Mouse (Mus musculus): ENCODE measurements around the gene Iqgap2.

The Iqgap2 gene

DNA sequence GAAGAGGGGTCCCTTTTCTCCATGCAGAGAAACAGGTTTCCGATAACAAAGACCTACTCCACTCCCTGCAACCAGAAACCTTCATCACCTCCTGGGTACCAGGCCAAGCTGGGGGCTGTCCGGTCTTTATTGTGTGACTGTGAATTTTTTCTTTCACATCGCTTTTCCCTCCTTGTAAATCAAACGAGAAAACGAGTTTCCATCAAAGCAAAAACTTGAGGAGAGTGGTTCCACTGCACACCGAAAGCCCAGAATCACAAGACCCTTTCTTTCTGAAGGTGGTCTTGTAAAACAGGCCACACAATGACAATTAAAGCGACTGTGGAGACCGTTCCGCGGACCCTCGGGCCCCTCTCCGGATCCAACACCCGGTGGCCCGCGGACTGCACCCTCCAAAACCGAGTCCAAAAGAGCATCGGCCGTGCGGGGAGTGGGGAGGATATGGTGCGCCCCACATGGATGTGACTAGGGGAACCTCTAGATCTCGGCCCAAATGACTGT is 274.0 kb downstream of the Iqgap2 start:
- no peak for DNase-seq (ENCODE audit: low spot score)

DNA sequence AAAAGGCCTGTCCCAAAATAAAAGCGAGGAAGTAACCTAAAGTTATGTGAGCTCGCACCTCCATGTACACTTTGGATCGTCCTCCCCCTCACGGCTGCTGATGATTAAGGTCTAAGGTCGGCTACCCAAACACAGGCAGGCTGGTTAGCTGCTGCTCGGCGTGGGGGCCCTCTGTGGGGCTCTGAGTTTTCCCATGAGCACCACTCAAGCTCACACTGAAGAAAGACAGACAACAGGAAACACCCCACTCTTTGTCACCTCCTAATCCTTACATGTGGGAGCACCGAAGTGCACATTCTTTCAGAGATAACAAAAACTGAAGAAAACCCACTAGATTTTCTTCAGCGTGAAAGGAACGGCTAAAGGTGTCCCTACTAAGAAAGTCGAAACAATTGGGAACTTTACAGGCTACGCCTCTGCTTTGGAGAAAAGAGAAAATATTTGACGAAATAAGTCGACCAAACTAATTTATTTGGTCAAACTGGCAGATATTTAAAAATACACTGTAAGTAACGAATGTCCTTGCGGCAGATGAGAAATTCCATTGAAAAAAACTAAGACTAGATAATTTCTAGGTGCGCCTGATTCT is 274.5 kb downstream of the Iqgap2 start:
- DNase-seq (ENCODE audit: low spot score) = no peak

- no peak for DNase-seq (ENCODE audit: low spot score)
Observed at GRCm38 (mm10) chr13:95616512-95616911, 275.2 kb downstream of the Iqgap2 start.

- no peak for DNase-seq (ENCODE audit: low spot score)
Observed at GRCm38 (mm10) chr13:95614757-95615156, 277.0 kb downstream of the Iqgap2 start.

- no peak for DNase-seq (ENCODE audit: low spot score)
Observed at GRCm38 (mm10) chr13:95612243-95612642, 279.5 kb downstream of the Iqgap2 start.

- no peak for DNase-seq (ENCODE audit: low spot score)
Observed at GRCm38 (mm10) chr13:95611752-95612151, 280.0 kb downstream of the Iqgap2 start.

- no peak for DNase-seq (ENCODE audit: low spot score)
Observed at GRCm38 (mm10) chr13:95610786-95611562, 280.7 kb downstream of the Iqgap2 start.

- DNase-seq (ENCODE audit: low spot score) = no peak
Observed at GRCm38 (mm10) chr13:95609088-95609420, 282.7 kb downstream of the Iqgap2 start.

DNA sequence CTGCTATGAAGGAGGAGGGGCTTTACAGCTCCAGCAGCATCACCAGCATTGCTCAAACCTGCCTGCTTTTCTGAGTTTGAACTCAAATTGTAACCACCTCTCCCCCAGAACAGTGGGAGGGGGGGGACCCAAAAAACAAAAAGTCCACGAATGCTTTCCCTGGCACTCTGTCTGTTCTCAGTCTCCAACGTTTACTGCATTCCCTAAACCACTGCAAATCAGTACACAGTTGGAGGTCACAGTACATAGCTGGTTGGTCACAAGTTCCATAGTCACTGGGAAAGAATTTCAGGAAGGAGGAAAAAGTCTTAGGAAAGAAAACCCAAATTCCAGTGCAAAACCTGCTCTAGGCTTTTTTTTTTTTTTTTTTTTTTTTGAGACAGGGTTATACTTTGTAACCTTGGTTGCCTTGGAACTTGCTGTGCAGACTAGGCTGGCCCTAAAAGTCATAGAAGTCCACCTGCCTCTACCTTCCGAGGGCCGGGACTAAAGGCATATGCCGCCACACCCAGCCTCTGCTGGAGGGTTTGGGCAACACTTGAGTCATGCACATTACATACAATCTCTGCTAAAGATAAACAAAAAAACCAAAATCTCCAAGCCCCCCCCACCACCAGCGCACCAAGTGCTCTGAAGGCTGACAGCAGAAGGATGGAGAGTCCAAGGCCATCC is 283.2 kb downstream of the Iqgap2 start:
- DNase-seq (ENCODE audit: low spot score) = no peak

- DNase-seq (ENCODE audit: low spot score) = no peak
Observed at GRCm38 (mm10) chr13:95607019-95607418, 284.7 kb downstream of the Iqgap2 start.

DNA sequence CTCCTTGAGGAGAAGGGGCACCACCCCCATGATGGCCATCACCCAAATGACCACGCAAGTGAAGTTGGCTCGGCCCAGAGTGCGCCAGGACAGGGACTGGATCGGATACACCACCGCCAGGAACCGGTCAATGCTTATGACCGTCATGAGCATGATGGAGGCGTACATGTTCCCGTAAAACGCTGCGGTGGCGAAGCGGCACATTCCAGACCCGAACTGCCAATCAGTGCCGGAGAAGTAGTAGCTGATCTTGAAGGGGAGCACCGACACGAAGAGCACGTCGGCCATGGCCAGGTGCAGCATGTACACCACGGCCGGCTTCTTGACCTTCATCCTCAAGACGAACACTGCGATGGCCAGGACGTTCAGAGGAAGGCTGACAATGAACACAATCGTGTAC is 287.4 kb downstream of the Iqgap2 start:
- DNase-seq (ENCODE audit: low spot score) = no peak

GRCm38 (mm10) chr13:95599833-95600359 is 291.8 kb downstream of the Iqgap2 start:
- no peak for DNase-seq (ENCODE audit: low spot score)

- no peak for DNase-seq (ENCODE audit: low spot score)
Observed at GRCm38 (mm10) chr13:95598232-95598920, 293.3 kb downstream of the Iqgap2 start.

- no peak for DNase-seq (ENCODE audit: low spot score)
Observed at GRCm38 (mm10) chr13:95597578-95597977, 294.1 kb downstream of the Iqgap2 start.

GRCm38 (mm10) chr13:95596689-95597088 is 295.0 kb downstream of the Iqgap2 start:
- DNase-seq (ENCODE audit: low spot score) = peak; percentile 11

DNA sequence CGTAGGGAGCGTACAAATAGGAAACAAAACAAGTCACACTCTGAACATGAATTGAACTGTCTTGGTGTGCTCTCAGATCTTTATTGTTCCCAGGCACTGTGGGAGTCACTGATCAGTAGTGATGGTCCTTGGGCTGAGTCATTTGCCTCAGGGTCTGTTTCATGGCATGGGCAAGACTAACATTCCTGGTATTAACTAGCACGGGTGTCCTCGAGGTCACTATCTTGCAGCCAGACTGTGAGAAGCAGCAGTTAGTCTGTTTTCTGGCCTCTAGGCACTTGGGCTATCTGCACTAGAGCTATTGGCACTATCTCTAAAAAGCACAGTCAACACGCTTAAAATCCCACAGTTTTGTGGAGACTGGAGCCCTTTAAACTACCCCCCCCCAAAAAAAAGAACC is 295.8 kb downstream of the Iqgap2 start:
- peak; percentile 15 for DNase-seq (ENCODE audit: low spot score)

GRCm38 (mm10) chr13:95595411-95595810 is 296.3 kb downstream of the Iqgap2 start:
- no peak for DNase-seq (ENCODE audit: low spot score)

DNA sequence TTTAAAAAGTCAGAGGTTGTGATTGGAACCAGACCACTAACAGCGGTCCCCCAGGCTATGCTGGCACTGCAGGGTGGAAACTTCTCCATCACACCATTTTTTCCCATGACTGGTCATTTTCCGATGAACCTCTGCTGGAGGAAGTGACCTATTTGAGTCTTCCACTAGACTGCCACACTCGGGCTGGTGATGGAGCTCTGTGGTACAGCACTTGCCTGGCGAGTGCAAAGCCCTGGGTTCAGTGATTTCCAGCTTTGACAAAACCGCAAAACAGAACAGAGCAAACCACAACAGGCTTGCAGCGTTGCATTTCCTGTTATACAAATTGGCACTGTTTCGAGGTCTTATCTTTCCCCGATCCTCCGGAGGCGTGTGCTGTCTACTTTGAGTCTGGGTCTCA is 298.9 kb downstream of the Iqgap2 start:
- DNase-seq (ENCODE audit: low spot score) = peak; percentile 13

- no peak for DNase-seq (ENCODE audit: low spot score)
Observed at GRCm38 (mm10) chr13:95591606-95592005, 300.1 kb downstream of the Iqgap2 start.

DNA sequence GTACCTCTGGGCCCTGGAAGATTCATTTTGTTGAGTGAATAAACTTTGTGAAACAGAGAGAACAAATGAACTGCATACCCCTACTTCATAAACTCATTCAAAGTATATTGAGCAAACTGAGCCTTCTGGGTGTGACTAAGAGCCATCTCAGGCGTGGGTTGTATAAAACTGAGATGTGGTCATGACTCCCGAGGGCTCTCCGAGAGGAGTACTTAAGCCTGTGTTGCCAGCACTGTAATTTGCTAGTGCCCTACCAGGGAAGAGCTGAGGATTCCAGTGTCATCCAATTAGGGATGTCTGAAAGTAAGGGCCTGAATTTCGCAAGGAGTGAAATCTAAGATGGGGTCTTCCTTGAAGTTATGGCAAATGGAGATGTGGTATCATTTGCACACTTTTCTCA is 304.1 kb downstream of the Iqgap2 start:
- DNase-seq (ENCODE audit: low spot score) = no peak

GRCm38 (mm10) chr13:95584898-95585297 is 306.8 kb downstream of the Iqgap2 start:
- DNase-seq (ENCODE audit: low spot score) = no peak

All from MN1 (cell line).